Mouse (Mus musculus) liver, embryonic 11.5 days (tissue): ENCODE results near the gene Fam151a. TPM values are rescaled to one million over a fixed set of nuclear protein-coding genes. Genes with fewer than 3 reads are reported as not detected.
"Not testable (repeated sequence)": the region's sequence is repeated elsewhere in the genome, so short reads cannot be mapped to it uniquely, and the experiment has no call there.

Experiments used
- ATAC-seq: fragments of 200-750 bp; cut with Nextera tagmentation; replicated peaks from 2 replicates; pipeline ENCODE4 v1.8.0; 2017; ENCODE audit warnings: moderate number of reproducible peaks, mild to moderate bottlenecking, moderate TSS enrichment, moderate library complexity; ENCODE audit not compliant: low FRiP score
- DNase-seq: peaks from one replicate; pipeline ENCODE4 v3.0.0-alpha.2; 2017; ENCODE audit warnings: low spot score
- H3K27ac ChIP-seq: fragments of 300-500 bp; sonication (generic); 2 replicates; pipeline ENCODE4 v1.5.1; 2014; ENCODE audit warnings: mild to moderate bottlenecking, low read depth, low read length, control low read depth
- H3K27me3 ChIP-seq: fragments of 300-500 bp; sonication (generic); replicated peaks from 2 replicates; pipeline ENCODE4 v1.6.1; 2014; ENCODE audit warnings: low read length, mixed read lengths; ENCODE audit not compliant: control insufficient read depth, insufficient read depth
- H3K36me3 ChIP-seq: fragments of 300-500 bp; sonication (generic); 2 replicates; pipeline ENCODE4 v1.6.1; 2014; ENCODE audit warnings: mild to moderate bottlenecking, low read length, moderate library complexity, mixed read lengths; ENCODE audit not compliant: control insufficient read depth, insufficient read depth
- H3K4me1 ChIP-seq: fragments of 300-500 bp; sonication (generic); replicated peaks from 2 replicates; pipeline ENCODE4 v1.6.1; 2014; ENCODE audit warnings: low read length, mixed read lengths; ENCODE audit not compliant: control insufficient read depth, insufficient read depth
- H3K4me2 ChIP-seq: fragments of 300-500 bp; sonication (generic); 2 replicates; pipeline ENCODE4 v1.6.1; 2014; ENCODE audit warnings: mild to moderate bottlenecking, control low read depth, moderate library complexity
- H3K4me3 ChIP-seq: fragments of 300-500 bp; sonication (generic); 2 replicates; pipeline ENCODE4 v1.5.1; 2014; ENCODE audit warnings: low read depth, low read length, control low read depth
- H3K9ac ChIP-seq: fragments of 300-500 bp; sonication (generic); 2 replicates; pipeline ENCODE4 v1.6.1; 2014; ENCODE audit warnings: low read depth, low read length, control low read depth
- H3K9me3 ChIP-seq: fragments of 300-500 bp; sonication (generic); 2 replicates; pipeline ENCODE4 v1.6.1; 2016; ENCODE audit warnings: low read length, inconsistent platforms, mixed read lengths; ENCODE audit not compliant: control insufficient read depth
- WGBS: fragments of 180-500 bp; shearing (Covaris S2); extraction: QIAGEN DNeasy Blood & Tissue Kit; methylation state at CpG from one replicate; pipeline ENCODE4 v1.1.7; 2014; 5-methylcytosine and 5-hydroxymethylcytosine counted together
- polyA plus RNA-seq: library from polyadenylated mRNA; unstranded; fragments of >200 nt; fragmentation: Nextera tagmentation; extraction: Ambion mirVana; gene quantifications from 2 replicates; pipeline ENCODE4 v1.2.1, GENCODE M21; 2014

Fam151a gene
- polyA plus RNA-seq, 1 experiment from 2014 or later, result 0.11 TPM

- no peak overlapping the region for H3K4me3 ChIP-seq
- H3K4me1 ChIP-seq, result peaks cover 27% of the 10 kb centered on the region
- DNase-seq (no peak), ATAC-seq (no peak)
- no peaks in the 10 kb centered on the region for H3K9me3 ChIP-seq
- WGBS, result 81% methylated on average over 10 of the region's 10 CpGs
- no peak overlapping the region for H3K9ac ChIP-seq
- H3K27me3 ChIP-seq, result no peaks in the 10 kb centered on the region
- no peak overlapping the region for H3K4me2 ChIP-seq
- no peaks in the 10 kb centered on the region for H3K36me3 ChIP-seq
- H3K27ac ChIP-seq, result no peak overlapping the region
These were observed 49.4 kb downstream of the Fam151a start for GRCm38 (mm10) chr4:106783137-106783536.

GRCm38 (mm10) chr4:106784806-106785205, 51.1 kb downstream of the Fam151a start:
- no peak for DNase-seq
- Histone ChIP-seq H3K4me1 (peaks cover 40% of the 10 kb centered on the region), H3K4me2 (no peak overlapping the region), H3K36me3 (no peaks in the 10 kb centered on the region), H3K9ac (no peak overlapping the region), H3K27me3 (no peaks in the 10 kb centered on the region), H3K4me3 (no peak overlapping the region), H3K9me3 (no peaks in the 10 kb centered on the region), H3K27ac (no peak overlapping the region)
- ATAC-seq, result no peak
- 83% methylated on average over 7 of the region's 7 CpGs for WGBS

DNA sequence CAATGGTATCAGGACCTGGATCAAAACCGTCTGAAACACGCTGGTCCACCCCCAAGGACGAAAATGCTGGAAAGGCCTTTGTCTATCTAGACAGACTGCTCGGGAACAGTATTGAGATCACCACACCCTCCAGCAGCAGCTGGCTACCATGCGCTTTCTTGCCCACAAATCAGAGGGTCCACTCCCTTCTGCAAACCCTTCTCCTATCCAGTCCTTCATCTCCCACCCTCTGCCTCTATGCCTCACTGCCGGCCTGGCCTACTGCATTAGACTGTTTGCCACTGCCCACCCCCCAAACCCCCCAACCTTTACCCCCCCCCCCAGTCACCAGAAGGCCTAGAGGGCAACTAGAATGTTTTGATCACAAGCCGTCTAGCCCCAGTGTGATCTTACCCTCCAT, 51.7 kb downstream of the Fam151a start:
- Histone ChIP-seq H3K9ac (no peak overlapping the region), H3K4me3 (no peak overlapping the region), H3K4me1 (peaks cover 40% of the 10 kb centered on the region), H3K27ac (peak overlapping the region; percentile 77; the same call in 1 of the 2 replicates), H3K36me3 (no peaks in the 10 kb centered on the region), H3K9me3 (no peaks in the 10 kb centered on the region), H3K4me2 (no peak overlapping the region), H3K27me3 (no peaks in the 10 kb centered on the region)
- ATAC-seq (peak; percentile 7; the same call in 1 of the 2 replicates), DNase-seq (no peak)
- WGBS, result 55% methylated on average over 7 of the region's 7 CpGs

GRCm38 (mm10) chr4:106785753-106786540, 52.3 kb downstream of the Fam151a start:
- Histone ChIP-seq H3K36me3 (no peaks in the 10 kb centered on the region), H3K4me3 (no peak overlapping the region), H3K9ac (no peak overlapping the region), H3K27me3 (no peaks in the 10 kb centered on the region), H3K4me2 (no peak overlapping the region), H3K27ac (peak overlapping the region; percentile 77), H3K9me3 (no peaks in the 10 kb centered on the region), H3K4me1 (peaks cover 41% of the 10 kb centered on the region)
- peak; percentile 59 for ATAC-seq
- DNase-seq, result no peak
- WGBS, result 18% methylated on average over 4 of the region's 5 CpGs

DNA sequence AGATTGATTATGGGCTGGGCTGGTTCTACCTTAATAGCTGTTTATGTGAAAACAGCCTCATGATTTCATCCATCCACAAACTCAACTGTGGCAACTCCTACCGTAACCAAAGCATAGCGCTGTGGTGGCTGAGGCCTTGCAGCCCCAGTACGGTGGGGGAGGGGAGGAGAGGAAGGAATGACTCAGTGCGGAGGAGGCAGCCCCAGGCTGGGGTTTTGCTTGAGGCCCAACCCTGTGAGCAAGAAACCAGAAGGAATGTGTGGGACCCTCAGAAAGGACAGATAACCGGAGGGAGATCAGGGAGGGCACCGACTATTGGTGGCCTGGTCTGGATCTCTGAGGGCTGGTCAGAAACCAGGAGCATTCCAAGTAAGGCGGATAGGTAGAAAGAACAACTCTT, 54.1 kb downstream of the Fam151a start:
- no peak overlapping the region for H3K9ac ChIP-seq
- H3K4me2 ChIP-seq, result no peak overlapping the region
- H3K4me1 ChIP-seq, result peaks cover 60% of the 10 kb centered on the region
- H3K4me3 ChIP-seq, result no peak overlapping the region
- H3K9me3 ChIP-seq, result no peaks in the 10 kb centered on the region
- H3K36me3 ChIP-seq, result no peaks in the 10 kb centered on the region
- H3K27me3 ChIP-seq, result no peaks in the 10 kb centered on the region
- WGBS, result 24% methylated on average over 7 of the region's 7 CpGs
- no peak for ATAC-seq
- peak overlapping the region; percentile 58; the same call in 1 of the 2 replicates for H3K27ac ChIP-seq
- DNase-seq, result peak; percentile 61

GRCm38 (mm10) chr4:106788627-106789026, 54.9 kb downstream of the Fam151a start:
- no peak for DNase-seq
- no peak overlapping the region for H3K4me2 ChIP-seq
- peaks cover 65% of the 10 kb centered on the region for H3K4me1 ChIP-seq
- H3K27ac ChIP-seq, result 0 out of 2 replicates have a peak overlapping the region, but pooled peaks have one; percentile 9
- H3K9me3 ChIP-seq, result no peaks in the 10 kb centered on the region
- no peak for ATAC-seq
- H3K9ac ChIP-seq, result no peak overlapping the region
- H3K4me3 ChIP-seq, result no peak overlapping the region
- H3K27me3 ChIP-seq, result no peaks in the 10 kb centered on the region
- 85% methylated on average over 11 of the region's 11 CpGs for WGBS
- H3K36me3 ChIP-seq, result no peaks in the 10 kb centered on the region

DNA sequence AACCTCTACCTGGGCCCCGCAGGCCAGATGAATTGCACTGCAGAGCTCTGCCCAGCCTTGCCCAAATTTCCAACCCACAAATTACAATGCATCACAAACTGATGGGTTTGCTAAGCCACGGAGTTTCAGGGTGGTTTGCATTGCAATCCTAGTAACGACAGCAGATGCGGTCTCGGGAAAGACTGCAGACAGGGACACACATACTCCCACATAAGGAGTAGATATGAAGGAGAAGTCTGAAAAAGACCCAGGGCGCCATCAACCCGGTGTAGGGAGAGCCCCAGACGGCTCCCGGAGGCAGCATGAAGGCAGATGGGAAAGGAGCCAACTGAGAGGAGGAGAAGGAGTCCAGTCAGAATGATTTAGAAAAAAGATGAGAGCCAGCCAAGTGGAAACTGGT, 56.0 kb downstream of the Fam151a start:
- Histone ChIP-seq H3K27me3 (no peaks in the 10 kb centered on the region), H3K4me2 (no peak overlapping the region), H3K4me1 (peaks cover 68% of the 10 kb centered on the region), H3K4me3 (no peak overlapping the region), H3K36me3 (no peaks in the 10 kb centered on the region), H3K9me3 (no peaks in the 10 kb centered on the region), H3K27ac (no peak overlapping the region), H3K9ac (no peak overlapping the region)
- 70% methylated on average over 9 of the region's 9 CpGs for WGBS
- DNase-seq (no peak), ATAC-seq (no peak)

DNA sequence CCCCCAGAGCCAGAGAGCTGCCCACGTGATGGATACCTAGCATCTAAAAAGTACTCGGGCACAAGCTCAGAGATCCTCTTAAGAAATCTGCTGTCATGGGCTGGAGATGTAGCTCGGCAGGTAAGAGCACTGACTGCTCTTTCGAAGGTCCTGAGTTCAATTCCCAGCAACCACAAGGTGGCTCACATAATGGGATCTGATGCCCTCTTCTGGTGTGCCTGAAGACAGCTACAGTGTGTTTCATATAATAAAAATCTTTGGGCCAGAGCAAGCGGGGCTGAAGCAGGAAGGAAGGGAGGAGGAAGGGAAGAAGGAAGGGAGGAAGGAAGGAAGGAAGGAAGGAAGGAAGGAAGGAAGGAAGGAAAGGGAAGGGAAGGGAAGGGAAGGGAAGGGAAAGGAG, 56.5 kb downstream of the Fam151a start:
- not testable (repeated sequence) for H3K9me3 ChIP-seq, H3K27ac ChIP-seq, H3K36me3 ChIP-seq, H3K9ac ChIP-seq, H3K4me3 ChIP-seq, DNase-seq, ATAC-seq, H3K4me2 ChIP-seq, H3K27me3 ChIP-seq
- WGBS, result 85% methylated on average over 5 of the region's 5 CpGs
- peaks cover 72% of the 10 kb centered on the region for H3K4me1 ChIP-seq

DNA sequence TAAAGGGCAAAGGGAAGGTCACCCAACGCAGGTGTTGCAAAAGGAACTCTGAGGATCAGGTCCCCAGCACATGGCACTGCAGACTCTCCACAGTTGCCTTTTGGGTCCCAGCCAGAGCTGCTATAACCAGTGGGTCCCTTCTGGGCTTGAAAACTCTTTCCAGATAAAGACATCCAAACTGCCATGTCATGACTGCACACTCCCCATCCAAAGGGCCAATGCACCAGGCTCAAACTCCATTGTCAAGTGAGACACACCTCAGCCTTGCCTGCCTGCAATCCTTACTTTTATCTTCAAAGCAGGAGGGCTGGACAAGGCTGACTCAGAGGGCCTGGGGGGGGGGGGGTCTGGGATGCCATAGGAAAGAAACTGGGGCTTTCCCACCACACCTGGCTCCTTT, 57.2 kb downstream of the Fam151a start:
- H3K4me1 ChIP-seq, result peaks cover 65% of the 10 kb centered on the region
- peak overlapping the region; percentile 6; the same call in 1 of the 2 replicates for H3K27ac ChIP-seq
- ATAC-seq (peak; percentile 32; the same call in 1 of the 2 replicates), DNase-seq (no peak)
- no peak overlapping the region for H3K4me2 ChIP-seq
- no peaks in the 10 kb centered on the region for H3K27me3 ChIP-seq
- WGBS, result 77% methylated on average over 1 of the region's 1 CpGs
- no peaks in the 10 kb centered on the region for H3K36me3 ChIP-seq
- H3K4me3 ChIP-seq, result no peak overlapping the region
- H3K9me3 ChIP-seq, result no peaks in the 10 kb centered on the region
- H3K9ac ChIP-seq, result no peak overlapping the region
